Mouse (Mus musculus) brain, embryonic 18.5 days (tissue): ENCODE measurements around the gene Cnot9.
"Not testable (repeated sequence)": the region's sequence is repeated elsewhere in the genome, so short reads cannot be mapped to it uniquely, and the experiment has no call there.

Source experiments
- DNase-seq: peaks from one replicate; pipeline ENCODE4 v3.0.0-alpha.2; 2012; ENCODE audit warnings: low read depth, low spot score

The Cnot9 gene

DNA sequence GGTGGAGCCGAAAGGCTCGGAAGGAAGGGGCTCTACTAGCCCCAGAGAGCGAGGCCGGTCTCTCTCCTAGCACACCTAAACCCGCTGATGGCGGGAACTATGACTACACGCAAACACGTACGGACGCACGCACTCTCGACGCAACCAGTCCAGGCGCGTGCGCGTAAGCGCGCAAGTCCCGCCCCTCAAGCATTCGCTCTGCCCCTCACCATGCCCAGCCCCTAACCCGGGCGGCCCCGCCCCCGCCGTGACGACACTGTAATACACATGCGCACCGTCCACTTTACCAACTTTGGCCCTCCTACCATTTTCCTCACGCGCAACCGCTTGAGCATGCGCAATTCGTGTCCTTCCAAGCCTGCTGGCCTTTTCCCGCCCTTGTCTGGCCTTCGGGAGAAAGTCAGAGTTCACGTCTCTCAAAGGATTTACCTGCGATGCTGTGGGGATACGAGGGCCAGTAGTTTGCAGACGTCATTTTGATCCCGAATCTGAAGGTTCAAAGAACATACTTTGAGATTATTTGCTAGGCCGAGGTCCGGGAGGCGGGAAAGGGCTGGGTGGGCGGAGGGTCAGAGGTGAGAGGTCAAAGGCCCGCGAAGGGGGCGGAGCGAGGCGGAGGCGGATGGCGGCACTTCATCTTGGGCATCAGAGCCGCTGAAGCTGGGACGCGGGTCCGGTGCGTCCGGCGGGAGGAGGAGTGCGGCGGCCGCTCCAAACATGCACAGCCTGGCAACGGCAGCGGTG is at the start of gene Cnot9:
Gene Cnot9, plus strand, starts transcription at position 338 of the 744 bp plus-strand sequence.
- DNase-seq = peak; percentile 98

DNA sequence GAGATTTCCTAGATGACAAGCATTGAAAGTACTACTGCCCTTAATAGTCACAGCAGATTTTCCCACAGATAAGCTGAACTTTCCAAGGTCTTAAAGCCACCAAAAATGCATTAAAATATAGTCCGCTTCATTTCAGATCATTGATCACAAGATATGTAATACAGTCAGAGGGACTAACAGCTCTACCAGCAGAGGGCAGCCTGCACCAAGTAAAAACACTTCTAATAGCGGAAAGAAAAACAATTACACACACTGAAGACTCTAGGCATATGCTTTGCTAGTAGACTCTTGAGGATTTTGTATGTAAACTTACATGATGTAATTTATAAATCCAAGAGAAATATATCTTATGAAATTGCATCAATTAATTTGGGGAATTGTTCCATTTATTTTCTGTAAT is 45.6 kb upstream of the Cnot9 start:
- no peak for DNase-seq

DNA sequence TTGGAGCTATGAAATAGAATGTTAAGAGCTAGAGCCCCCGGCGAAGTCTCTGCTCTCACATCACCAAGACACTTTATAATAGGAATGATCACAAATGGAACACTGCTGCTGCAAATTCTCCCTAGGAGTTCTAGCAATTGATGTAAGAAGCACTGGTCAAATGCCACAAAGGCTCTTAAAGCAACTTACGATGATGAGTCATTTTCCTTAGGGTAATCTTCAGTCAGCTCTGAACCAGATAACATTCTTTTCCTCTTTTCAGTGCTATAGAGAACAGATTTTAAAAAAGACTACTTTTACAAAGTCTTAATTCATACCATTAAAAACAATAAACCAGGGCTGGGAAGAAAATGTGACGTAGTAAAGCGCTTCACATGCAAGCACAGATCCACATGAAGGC is 20.1 kb upstream of the Cnot9 start:
- DNase-seq = no peak

GRCm38 (mm10) chr1:74501106-74501505 is 4.8 kb upstream of the Cnot9 start:
- no peak for DNase-seq

DNA sequence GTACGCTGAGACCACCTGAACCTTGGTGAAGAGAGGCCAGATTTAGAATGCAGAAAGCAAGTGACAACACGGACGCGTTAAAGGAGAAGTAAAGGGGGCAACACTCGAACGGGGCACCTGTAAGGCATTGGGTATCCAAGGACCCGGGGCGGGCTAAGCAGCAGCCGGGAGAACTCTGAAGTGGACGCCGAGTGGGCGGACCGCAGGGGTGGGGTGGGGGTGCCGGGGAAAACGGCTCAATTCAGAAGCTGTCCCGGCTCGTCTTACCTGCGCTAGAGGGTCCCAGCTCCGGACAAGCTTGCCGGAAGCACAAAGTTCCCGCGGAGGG is 501 bp upstream of the Cnot9 start:
- no peak for DNase-seq

- DNase-seq = no peak
These were observed 618 bp downstream of the Cnot9 start for GRCm38 (mm10) chr1:74506471-74506881.

- DNase-seq = no peak
These were observed 1.9 kb downstream of the Cnot9 start for GRCm38 (mm10) chr1:74507780-74508179.

- DNase-seq = no peak
These were observed 5.4 kb downstream of the Cnot9 start for GRCm38 (mm10) chr1:74511306-74511705.

GRCm38 (mm10) chr1:74512999-74513398 is 7.1 kb downstream of the Cnot9 start:
- not testable (repeated sequence) for DNase-seq

GRCm38 (mm10) chr1:74519875-74520274 is 14.0 kb downstream of the Cnot9 start:
- no peak for DNase-seq

GRCm38 (mm10) chr1:74524746-74525145 is 18.9 kb downstream of the Cnot9 start:
- DNase-seq = no peak

GRCm38 (mm10) chr1:74528589-74528988 is 22.7 kb downstream of the Cnot9 start:
- no peak for DNase-seq

DNA sequence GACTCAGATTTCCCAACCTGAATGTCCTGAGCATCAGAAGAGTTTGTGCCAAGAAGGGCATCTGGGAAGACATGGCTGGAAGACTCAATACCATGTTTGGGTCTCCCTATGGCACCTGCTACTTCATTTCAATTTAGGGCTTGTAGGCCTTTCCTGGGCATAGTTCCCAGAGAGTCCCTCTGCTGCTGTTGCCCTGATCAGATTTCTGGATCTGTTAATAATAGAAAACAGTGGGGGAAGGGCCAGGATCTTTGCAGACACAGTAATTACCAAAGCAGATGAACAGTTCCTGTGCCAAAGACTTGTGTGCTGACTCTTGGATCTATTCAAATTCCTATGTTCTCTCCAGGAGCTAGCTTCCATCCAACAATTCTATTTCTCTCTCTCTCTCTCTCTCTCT is 32.8 kb downstream of the Cnot9 start:
- DNase-seq = peak; percentile 37

- DNase-seq = peak; percentile 22
These were observed 36.6 kb downstream of the Cnot9 start, which contains the start of gene Plcd4 for GRCm38 (mm10) chr1:74542451-74542961. Plcd4 (plus strand) TSS chr1:74542888.

GRCm38 (mm10) chr1:74544184-74544583 is 38.3 kb downstream of the Cnot9 start, which contains the start of gene Usp37:
Usp37 (minus strand) TSS chr1:74544284.
- DNase-seq = no peak

GRCm38 (mm10) chr1:74559061-74559460 is 53.2 kb downstream of the Cnot9 start:
- DNase-seq = no peak

DNA sequence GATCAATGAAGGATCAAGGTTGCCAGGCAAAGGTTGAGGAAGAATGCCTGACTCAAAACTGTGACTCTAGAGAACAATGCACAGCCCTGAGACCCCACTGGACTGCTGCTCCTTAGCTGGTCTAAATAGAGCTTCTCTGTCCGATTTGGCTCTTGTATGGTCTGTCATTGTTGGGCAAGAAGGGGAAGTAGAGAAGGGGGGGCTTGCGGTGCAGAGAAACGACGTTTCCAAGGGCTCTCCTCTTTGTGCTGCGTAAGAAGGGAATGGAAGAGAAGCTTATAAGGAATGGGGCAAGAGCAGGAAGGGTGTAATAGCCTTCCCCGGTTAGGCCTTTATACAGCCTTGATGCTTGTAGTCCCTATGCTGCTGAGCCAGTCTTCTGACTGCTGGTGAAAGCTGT is 60.0 kb downstream of the Cnot9 start:
- DNase-seq = no peak

DNA sequence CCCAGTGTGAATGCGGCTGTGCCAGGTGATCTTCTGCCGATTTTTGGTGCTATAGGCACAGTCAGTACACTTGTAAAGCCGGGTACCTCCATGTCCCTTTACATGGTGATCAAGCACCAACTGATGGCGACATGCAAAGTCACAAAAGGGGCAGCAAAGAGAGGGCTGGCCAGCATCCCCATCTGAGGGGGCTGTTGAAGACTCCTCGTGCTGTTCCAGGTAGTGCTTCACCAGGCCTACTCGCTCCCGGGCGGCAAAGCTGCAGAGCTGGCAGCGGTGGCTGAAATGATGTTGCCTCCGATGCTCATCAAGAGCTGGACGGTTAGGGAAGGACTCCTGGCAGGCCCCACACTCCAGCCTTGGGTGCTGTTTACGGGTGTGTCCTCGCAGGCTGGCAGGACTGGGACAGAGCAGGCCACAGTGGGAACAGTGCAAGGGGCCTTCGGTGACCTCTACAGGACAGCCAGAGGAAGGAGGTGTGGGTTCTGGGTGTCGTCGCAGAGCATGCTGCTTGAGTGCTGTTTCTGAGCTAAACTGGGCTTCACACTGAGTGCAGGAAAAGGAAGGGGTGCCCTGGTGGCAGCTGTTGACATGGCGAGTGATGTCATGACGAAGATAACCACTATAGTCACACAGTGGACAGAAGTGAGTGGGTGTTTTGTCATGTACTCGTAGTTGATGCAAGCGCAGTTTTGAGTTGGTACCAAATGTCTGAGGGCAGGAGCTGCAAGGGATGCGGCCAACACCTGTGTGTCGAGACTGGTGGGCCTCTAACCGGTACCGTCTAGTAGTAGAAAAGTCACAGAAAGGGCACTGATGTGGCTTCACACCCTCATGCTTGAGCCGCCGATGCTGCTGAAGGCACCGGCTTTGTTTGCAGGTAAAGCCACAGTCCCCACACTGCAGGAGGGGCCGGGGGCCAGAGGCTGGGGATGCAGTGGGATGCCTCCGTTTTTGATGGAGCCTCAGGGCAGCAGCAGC is 64.2 kb downstream of the Cnot9 start:
- no peak for DNase-seq
